Mouse (Mus musculus) bone marrow, adult 2 months (tissue): Measurements from ENCODE around the gene Hpd.

Experiments
- CTCF ChIP-seq: fragments of 200-500 bp; IDR thresholded peaks from 2 replicates; pipeline ENCODE4 v1.5.1; 2011; ENCODE audit warnings: low read length, control low read depth; ENCODE audit not compliant: control insufficient read depth, insufficient read depth
- POLR2A ChIP-seq: fragments of 200-500 bp; IDR thresholded peaks from 2 replicates; pipeline ENCODE4 v1.6.1; 2011; ENCODE audit warnings: low read depth, mild to moderate bottlenecking, control low read depth, low read length, borderline replicate concordance; ENCODE audit not compliant: control insufficient read depth

DNA sequence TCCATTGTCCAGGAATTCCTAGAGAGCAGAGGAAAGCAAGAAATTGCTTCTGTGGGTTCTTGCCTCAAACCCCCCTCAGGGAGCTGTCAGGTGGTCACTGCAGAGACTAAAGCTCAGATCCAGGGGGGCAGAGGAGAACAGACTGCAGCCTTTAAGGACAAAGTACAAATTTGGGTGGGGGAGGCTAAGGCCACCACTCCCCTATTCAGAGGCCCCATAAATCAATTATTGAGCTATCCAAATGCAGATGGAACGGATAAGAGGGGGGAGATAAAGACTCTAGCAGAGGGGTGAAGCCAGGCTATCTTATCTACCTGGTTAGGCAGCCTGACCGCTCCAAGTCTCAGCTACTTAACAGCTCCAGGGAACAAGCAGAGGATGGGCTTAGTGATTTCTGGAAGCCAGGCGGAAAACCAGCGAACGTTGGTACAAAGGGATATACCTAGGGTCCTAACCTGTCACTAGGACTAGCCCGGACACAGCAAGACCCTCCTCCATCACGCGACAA lies 47.6 kb downstream of the Hpd start:
- TF ChIP-seq POLR2A = no peak
- no peak for TF ChIP-seq CTCF
